Mouse (Mus musculus) E14TG2a.4 (cell line): ENCODE results near the gene Zfp119a.

Source experiments
- H3K27me3 ChIP-seq: 2 replicates; pipeline ENCODE4 v1.6.1; 2014; ENCODE audit warnings: low read length, control low read depth; ENCODE audit not compliant: insufficient read depth
- H3K36me3 ChIP-seq: 2 replicates; pipeline ENCODE4 v1.6.1; 2014; ENCODE audit warnings: low read length, control low read depth; ENCODE audit not compliant: insufficient read depth
- H3K4me1 ChIP-seq: replicated peaks from 2 replicates; pipeline ENCODE4 v1.6.1; 2014; ENCODE audit warnings: low read depth, low read length, control low read depth
- H3K4me3 ChIP-seq: replicated peaks from 2 replicates; pipeline ENCODE4 v1.5.1; 2014; ENCODE audit warnings: mild to moderate bottlenecking, low read length
- H3K9me3 ChIP-seq: 2 replicates; pipeline ENCODE4 v1.6.1; 2014; ENCODE audit warnings: low read length, control low read depth
- CTCF ChIP-seq: conservative IDR thresholded peaks from 2 replicates; pipeline ENCODE4 v1.5.1; 2014; ENCODE audit warnings: low read length
- NANOG ChIP-seq: IDR thresholded peaks from 2 replicates; pipeline ENCODE4 v1.6.1; 2014; ENCODE audit warnings: borderline replicate concordance, low read length, mixed read lengths
- POU5F1 ChIP-seq: IDR thresholded peaks from 2 replicates; pipeline ENCODE4 v1.6.1; 2014; ENCODE audit warnings: low read length, borderline replicate concordance

Gene Zfp119a

DNA sequence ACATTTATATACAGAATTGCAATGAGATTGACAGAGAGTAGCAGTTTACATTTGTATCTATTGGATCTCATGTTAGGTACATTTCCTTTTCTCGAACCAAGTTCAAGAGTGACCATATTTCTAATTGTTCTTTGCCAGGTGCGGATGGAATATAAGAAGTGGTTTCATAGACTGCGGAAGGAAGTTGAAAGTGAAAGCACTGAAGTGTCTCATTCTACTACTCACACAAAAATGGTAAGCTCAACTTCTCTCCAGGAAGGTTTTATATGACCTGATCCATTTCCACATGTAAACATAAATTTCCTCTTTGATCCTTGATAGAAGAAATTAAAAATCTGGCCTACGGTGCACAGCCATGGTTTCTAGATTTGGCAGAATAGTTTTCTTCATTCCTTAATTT, 35.7 kb downstream of the Zfp119a start:
- Histone ChIP-seq H3K9me3 (peaks cover 19% of the 10 kb centered on the region), H3K27me3 (no peaks in the 10 kb centered on the region), H3K36me3 (no peaks in the 10 kb centered on the region), H3K4me1 (no peaks in the 10 kb centered on the region), H3K4me3 (no peak overlapping the region)
- TF ChIP-seq NANOG (no peak), CTCF (no peak), POU5F1 (no peak)

DNA sequence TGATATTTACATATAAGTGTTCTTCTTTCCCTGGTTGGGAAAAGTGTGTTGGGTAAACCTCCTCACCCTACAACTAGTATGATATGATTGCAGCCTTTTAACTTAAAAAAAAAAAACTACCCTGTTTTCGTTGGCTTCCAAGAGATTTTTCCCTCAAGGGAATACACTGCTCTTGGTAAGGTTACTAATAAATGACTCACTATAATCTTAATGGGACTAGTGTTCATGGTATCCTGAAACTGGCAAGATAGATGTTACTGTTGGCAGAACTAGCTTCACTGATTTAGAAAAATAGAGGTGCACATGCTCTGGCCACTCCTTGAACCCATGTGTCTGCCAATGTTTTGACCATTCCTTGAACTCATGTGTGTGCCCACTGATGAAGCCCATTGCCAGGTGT, 57.2 kb downstream of the Zfp119a start:
- TF ChIP-seq NANOG = no peak
- TF ChIP-seq POU5F1 = no peak
- TF ChIP-seq CTCF = no peak
- Histone ChIP-seq H3K36me3 (no peaks in the 10 kb centered on the region), H3K4me1 (no peaks in the 10 kb centered on the region), H3K9me3 (0 out of 2 replicates have a peak, but pooled peaks cover 2% of the 10 kb centered on the region), H3K27me3 (no peaks in the 10 kb centered on the region), H3K4me3 (no peak overlapping the region)

DNA sequence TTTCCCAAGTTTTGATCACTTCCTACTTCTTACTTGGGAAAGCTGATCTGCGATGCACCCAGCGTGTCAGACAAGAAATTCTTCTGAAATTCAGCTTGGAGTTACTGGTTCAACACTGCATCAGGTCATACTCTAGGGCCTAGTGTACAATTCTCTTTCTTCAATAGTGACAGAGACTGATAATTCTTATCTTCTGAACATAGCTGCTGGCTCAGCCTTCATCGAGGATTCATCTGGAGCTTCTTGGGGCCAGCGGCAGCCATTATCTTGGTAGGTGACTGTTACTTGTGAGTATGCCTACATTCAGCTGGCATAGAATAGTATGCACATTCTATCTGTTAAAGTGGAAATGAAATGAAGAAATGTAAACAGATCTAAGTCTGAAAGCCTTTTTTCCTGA, 61.9 kb downstream of the Zfp119a start:
- TF ChIP-seq NANOG (no peak), CTCF (no peak), POU5F1 (no peak)

More for the DNA sequence above, 61.9 kb downstream of the Zfp119a start:
- H3K4me3 ChIP-seq = no peak overlapping the region
- no peaks in the 10 kb centered on the region for H3K36me3 ChIP-seq
- no peaks in the 10 kb centered on the region for H3K27me3 ChIP-seq
- no peaks in the 10 kb centered on the region for H3K4me1 ChIP-seq
- no peaks in the 10 kb centered on the region for H3K9me3 ChIP-seq
